Comparison of ENCODE assay signal across 13 mouse cellular contexts in genomic region chr4:100386272-100386988, GRCm38 (mm10).
A peak's percentile ranks its signal among the peaks of the same experiment; 100 is the strongest.
DNase-seq lines count a peak whose midpoint lies in the region; ATAC-seq and TF ChIP-seq lines count a peak whose summit lies in the region.
"Had no signal": no experiment of that assay in that cellular context is flagged by ENCODE, and none has a peak within 500 bp of the region (broad histone marks: within the 10 kb centered on the region; RNA-seq: fewer than 3 reads in every experiment).

No protein-coding gene starts in this region.

- no peaks in the 10 kb centered on the region for H3K9me3 ChIP-seq in intestine, postnatal 0 days (ENCODE audit: control insufficient read depth)
- H3K9me3 ChIP-seq in intestine, embryonic 15.5 days: no peaks in the 10 kb centered on the region
- H3K9me3 ChIP-seq: heart, embryonic 10.5 days had no signal

- WGBS in intestine, postnatal 0 days: 61% methylated on average over 5 of the region's 5 CpGs
- 71% methylated on average over 5 of the region's 5 CpGs for WGBS in intestine, embryonic 15.5 days

- peak; percentile 23 for DNase-seq in urinary bladder, postnatal 14 days (ENCODE audit: low spot score)
- no peak for DNase-seq in urinary bladder, postnatal 10 days (ENCODE audit: low spot score)
- peak; percentile 41 to 43 for DNase-seq in cerebellum, postnatal 14 days
- DNase-seq in left cerebral cortex, adult 9 months (ENCODE audit: low spot score in 2 of 2): no peak
- no peak for DNase-seq in urinary bladder, adult 2 months (ENCODE audit: low spot score)
- DNase-seq: thymus, postnatal 36 days had no signal

- no peak overlapping the region for H3K27ac ChIP-seq in intestine, postnatal 0 days (ENCODE audit: low read depth, low read length)
- no peak overlapping the region for H3K27ac ChIP-seq in intestine, embryonic 15.5 days
- H3K27ac ChIP-seq: heart, embryonic 10.5 days; hindbrain, embryonic 14.5 days; liver, embryonic 14.5 days; midbrain, embryonic 13.5 days had no signal

- H3K27me3 ChIP-seq in intestine, postnatal 0 days (replicated peaks; ENCODE audit: control insufficient read depth, insufficient read depth, low read length): no peaks in the 10 kb centered on the region
- no peaks in the 10 kb centered on the region for H3K27me3 ChIP-seq in intestine, embryonic 15.5 days (replicated peaks)
- H3K27me3 ChIP-seq: CH12.LX; midbrain, embryonic 13.5 days had no signal

- no peak overlapping the region for H3K4me3 ChIP-seq in intestine, postnatal 0 days (ENCODE audit: low read depth, low read length)
- no peak overlapping the region for H3K4me3 ChIP-seq in intestine, embryonic 15.5 days (replicated peaks)
- H3K4me3 ChIP-seq: heart, embryonic 10.5 days; midbrain, embryonic 13.5 days had no signal

- no peaks in the 10 kb centered on the region for H3K4me1 ChIP-seq in intestine, postnatal 0 days (replicated peaks; ENCODE audit: control insufficient read depth, insufficient read depth, low read length)
- no peaks in the 10 kb centered on the region for H3K4me1 ChIP-seq in intestine, embryonic 15.5 days (replicated peaks)
- H3K4me1 ChIP-seq: midbrain, embryonic 13.5 days had no signal

- H3K4me2 ChIP-seq in intestine, postnatal 0 days (replicated peaks; ENCODE audit: low read depth): no peak overlapping the region
- H3K4me2 ChIP-seq in intestine, embryonic 15.5 days (replicated peaks): no peak overlapping the region
- H3K4me2 ChIP-seq: hindbrain, embryonic 14.5 days; midbrain, embryonic 13.5 days had no signal

- H3K36me3 ChIP-seq in intestine, postnatal 0 days (ENCODE audit: control insufficient read depth, insufficient read depth): no peaks in the 10 kb centered on the region
- H3K36me3 ChIP-seq in intestine, embryonic 15.5 days: no peaks in the 10 kb centered on the region
- H3K36me3 ChIP-seq: heart, embryonic 10.5 days; midbrain, embryonic 13.5 days had no signal

- TF ChIP-seq CTCF in intestine, postnatal 0 days (IDR thresholded peaks at IDR 0.05; ENCODE audit: low read depth): peak; percentile 22; the same call in 1 of the 2 replicates

- no peak for ATAC-seq in intestine, postnatal 0 days
- no peak for ATAC-seq in intestine, embryonic 15.5 days
- ATAC-seq: midbrain, embryonic 13.5 days had no signal

- H3K9ac ChIP-seq in intestine, postnatal 0 days (ENCODE audit: low read depth, low read length): no peak overlapping the region
- no peak overlapping the region for H3K9ac ChIP-seq in intestine, embryonic 15.5 days
- H3K9ac ChIP-seq: hindbrain, embryonic 14.5 days; liver, embryonic 14.5 days; midbrain, embryonic 13.5 days had no signal

Comparison
In these comparisons a context has a peak if more than half of its experiments do, and no peak if none do; other contexts are left out.
1. DNase-seq: peak in urinary bladder, postnatal 14 days (single experiment) and cerebellum, postnatal 14 days (2 of 2); none in urinary bladder, postnatal 10 days (single experiment), left cerebral cortex, adult 9 months (0 of 2) and urinary bladder, adult 2 months (single experiment).